Mouse (Mus musculus) olfactory bulb, adult 2 months (tissue): ENCODE results near the gene Rap1gap.

Experiments
- CTCF ChIP-seq: fragments of 200-500 bp; IDR thresholded peaks from 2 replicates; pipeline ENCODE4 v1.5.1; 2012; ENCODE audit warnings: low read depth, mild to moderate bottlenecking, low read length, moderate library complexity; ENCODE audit not compliant: insufficient read depth
- POLR2A ChIP-seq: fragments of 200-500 bp; IDR thresholded peaks from 2 replicates; pipeline ENCODE4 v1.6.1; 2012; ENCODE audit warnings: mild to moderate bottlenecking, low read depth, low read length, moderate library complexity; ENCODE audit not compliant: insufficient read depth

DNA sequence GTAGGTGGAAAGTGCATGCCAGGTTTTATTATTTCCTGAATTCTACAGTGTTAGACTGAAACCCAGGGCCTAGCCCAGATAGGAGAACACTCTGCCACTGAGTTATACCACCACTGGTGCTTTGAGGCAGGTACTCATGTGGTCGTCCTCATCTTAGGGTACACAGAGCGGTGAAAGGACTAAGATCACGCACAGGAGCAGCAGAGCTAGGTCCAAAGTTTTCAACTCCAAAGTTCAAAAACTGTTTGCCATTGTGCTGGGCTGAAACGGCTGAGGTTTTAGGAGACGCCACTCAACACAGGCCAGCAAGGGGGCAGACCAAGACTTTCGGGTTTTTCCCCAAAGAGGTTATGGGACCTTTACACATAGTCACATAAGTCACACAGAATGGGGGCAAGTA, 110.0 kb downstream of the Rap1gap start:
- TF ChIP-seq POLR2A = no peak
- TF ChIP-seq CTCF = no peak
